Mouse (Mus musculus) heart, embryonic 11.5 days (tissue): ENCODE measurements around the gene Gbgt1. TPM values are rescaled to one million over a fixed set of nuclear protein-coding genes. Genes with fewer than 3 reads are reported as not detected.

Experiments used
- ATAC-seq: fragments of 200-750 bp; cut with Nextera tagmentation; replicated peaks from 2 replicates; pipeline ENCODE4 v1.8.0; 2017; ENCODE audit warnings: moderate library complexity; ENCODE audit not compliant: insufficient number of reproducible peaks, low FRiP score, low TSS enrichment
- H3K27ac ChIP-seq: fragments of 300-500 bp; sonication (generic); 2 replicates; pipeline ENCODE4 v1.5.1; 2014; ENCODE audit warnings: mild to moderate bottlenecking, low read depth, low read length
- H3K27me3 ChIP-seq: fragments of 300-500 bp; sonication (generic); 2 replicates; pipeline ENCODE4 v1.6.1; 2014; ENCODE audit warnings: mild to moderate bottlenecking, low read length, mixed read lengths; ENCODE audit not compliant: control insufficient read depth, insufficient read depth
- H3K36me3 ChIP-seq: fragments of 300-500 bp; sonication (generic); 2 replicates; pipeline ENCODE4 v1.6.1; 2014; ENCODE audit warnings: mild to moderate bottlenecking, low read length, moderate library complexity, mixed read lengths; ENCODE audit not compliant: control insufficient read depth, insufficient read depth
- H3K4me1 ChIP-seq: fragments of 300-500 bp; sonication (generic); 2 replicates; pipeline ENCODE4 v1.6.1; 2014; ENCODE audit warnings: low read length; ENCODE audit not compliant: control insufficient read depth, insufficient read depth
- H3K4me2 ChIP-seq: fragments of 300-500 bp; sonication (generic); 2 replicates; pipeline ENCODE4 v1.6.1; 2014; ENCODE audit warnings: mild to moderate bottlenecking, moderate library complexity
- H3K4me3 ChIP-seq: fragments of 300-500 bp; sonication (generic); 2 replicates; pipeline ENCODE4 v1.5.1; 2014; ENCODE audit warnings: low read depth, low read length
- H3K9ac ChIP-seq: fragments of 300-500 bp; sonication (generic); 2 replicates; pipeline ENCODE4 v1.6.1; 2014; ENCODE audit warnings: mild to moderate bottlenecking, low read depth, low read length, moderate library complexity
- H3K9me3 ChIP-seq: fragments of 300-500 bp; sonication (generic); replicated peaks from 2 replicates; pipeline ENCODE4 v1.6.1; 2016; ENCODE audit warnings: low read length; ENCODE audit not compliant: control insufficient read depth
- WGBS: fragments of 180-500 bp; shearing (Covaris S2); extraction: QIAGEN DNeasy Blood & Tissue Kit; methylation state at CpG from one replicate; pipeline ENCODE4 v1.1.7; 2014; ENCODE audit not compliant: insufficient replicate concordance; 5-methylcytosine and 5-hydroxymethylcytosine counted together
- polyA plus RNA-seq: library from polyadenylated mRNA; unstranded; fragments of >200 nt; fragmentation: Nextera tagmentation; extraction: Ambion mirVana; gene quantifications from 2 replicates; pipeline ENCODE4 v1.2.1, GENCODE M21; 2014

The Gbgt1 gene
- polyA plus RNA-seq, result 0.17 and 0.27 TPM in 2 replicates

DNA sequence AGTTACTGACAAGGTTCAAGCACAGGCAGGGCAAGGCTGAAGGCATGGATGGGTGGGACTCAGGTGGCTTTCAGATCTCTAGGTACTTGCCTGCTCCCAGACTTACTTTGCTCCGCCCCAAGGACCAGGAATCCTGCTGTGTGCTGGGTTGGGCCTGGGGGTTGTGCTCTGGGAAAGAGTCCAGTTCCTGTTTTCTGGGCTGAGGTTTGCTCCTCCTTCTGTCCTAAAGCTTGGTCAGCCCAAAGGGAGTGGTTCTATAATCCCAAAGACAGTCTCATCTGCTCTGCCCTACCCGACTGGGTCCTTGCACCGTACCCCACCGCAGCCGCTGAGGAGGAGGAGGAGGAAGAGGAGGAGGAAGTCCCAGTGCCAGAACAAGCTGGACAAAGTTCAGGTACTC is at the start of gene Gbgt1:
Gene Gbgt1, plus strand, starts transcription at position 221 of the 400 bp plus-strand sequence.
- no peaks in the 10 kb centered on the region for H3K36me3 ChIP-seq
- H3K27ac ChIP-seq, result no peak within 1 kb of the TSS
- no peak within 1 kb of the TSS for H3K4me3 ChIP-seq
- no peaks in the 10 kb centered on the region for H3K9me3 ChIP-seq
- no peaks in the 10 kb centered on the region for H3K4me1 ChIP-seq
- no peak for ATAC-seq
- no peak within 1 kb of the TSS for H3K9ac ChIP-seq
- WGBS, result 76% methylated on average over 5 of the region's 5 CpGs
- no peak within 1 kb of the TSS for H3K4me2 ChIP-seq
- H3K27me3 ChIP-seq, result no peaks in the 10 kb centered on the region

DNA sequence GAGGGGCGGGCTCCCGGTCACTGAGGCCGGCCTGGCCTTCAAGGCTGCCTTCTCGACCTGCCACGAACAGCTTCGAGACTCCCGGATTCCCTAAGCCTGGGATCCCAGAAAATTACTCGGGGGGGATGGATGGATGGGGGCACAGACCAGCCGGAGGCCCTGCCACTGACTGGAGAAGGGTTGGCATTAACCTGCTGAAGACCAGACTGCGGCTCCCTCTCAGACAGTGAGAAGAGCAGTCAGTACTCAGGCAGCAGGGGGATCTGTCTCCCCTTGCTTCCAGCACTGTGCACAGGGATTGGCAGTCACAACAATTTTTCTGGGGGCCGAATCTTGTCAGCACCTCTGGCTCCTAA is 49.4 kb upstream of the Gbgt1 start:
- ATAC-seq, result no peak
- no peaks in the 10 kb centered on the region for H3K9me3 ChIP-seq
- no peak overlapping the region for H3K27ac ChIP-seq
- H3K27me3 ChIP-seq, result peaks cover 16% of the 10 kb centered on the region
- peak overlapping the region; percentile 76 for H3K4me2 ChIP-seq
- H3K36me3 ChIP-seq, result no peaks in the 10 kb centered on the region
- H3K4me3 ChIP-seq, result peak overlapping the region; percentile 72
- peak overlapping the region; percentile 76 for H3K9ac ChIP-seq
- WGBS, result 11% methylated on average over 11 of the region's 11 CpGs
- no peaks in the 10 kb centered on the region for H3K4me1 ChIP-seq

DNA sequence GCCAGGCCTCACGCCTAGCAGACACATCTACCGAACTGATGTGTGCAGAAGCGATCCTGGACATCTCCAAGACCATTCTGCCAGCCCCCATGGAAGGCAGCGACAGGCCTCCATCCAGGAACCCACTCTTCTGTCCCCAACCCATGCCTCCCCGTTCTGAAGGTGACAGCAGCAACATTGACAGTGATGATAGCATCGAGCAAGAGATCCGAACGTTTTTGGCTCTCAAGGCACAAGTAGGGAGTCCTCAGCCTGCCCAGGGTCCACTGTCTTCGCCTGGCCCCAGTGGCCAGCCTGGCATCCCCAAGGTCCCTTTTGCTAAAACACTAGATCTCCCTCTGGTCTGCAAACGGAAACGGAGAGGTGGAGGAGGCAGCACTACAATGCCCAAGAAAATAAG is 45.0 kb upstream of the Gbgt1 start:
- WGBS, result 77% methylated on average over 11 of the region's 11 CpGs

DNA sequence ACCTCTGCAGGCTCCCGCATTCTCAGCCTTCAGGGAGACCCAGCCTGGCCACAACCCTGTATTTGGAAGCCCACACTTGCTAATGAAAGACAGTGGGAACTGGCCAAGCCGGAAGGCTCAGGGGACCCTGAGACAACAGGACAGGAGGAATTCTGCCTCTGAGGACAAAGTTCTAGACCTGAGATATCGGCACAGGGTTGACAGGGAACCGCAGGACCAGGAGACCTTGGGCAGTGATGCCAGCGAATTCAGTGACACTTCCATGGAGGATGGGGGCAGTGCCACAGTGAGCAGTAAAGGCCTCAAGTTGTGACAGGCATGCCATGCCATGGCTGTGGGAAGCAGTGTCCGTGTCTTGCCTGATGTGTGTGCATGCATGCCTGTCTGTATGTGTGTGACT is 43.2 kb upstream of the Gbgt1 start:
- no peaks in the 10 kb centered on the region for H3K36me3 ChIP-seq
- no peaks in the 10 kb centered on the region for H3K27me3 ChIP-seq
- H3K4me3 ChIP-seq, result no peak overlapping the region
- WGBS, result 81% methylated on average over 6 of the region's 6 CpGs
- H3K27ac ChIP-seq, result no peak overlapping the region
- H3K9ac ChIP-seq, result no peak overlapping the region
- no peak overlapping the region for H3K4me2 ChIP-seq
- H3K9me3 ChIP-seq, result no peaks in the 10 kb centered on the region
- H3K4me1 ChIP-seq, result no peaks in the 10 kb centered on the region
- no peak for ATAC-seq

More for the DNA sequence above, 45.0 kb upstream of the Gbgt1 start:
- Histone ChIP-seq H3K9me3 (no peaks in the 10 kb centered on the region), H3K36me3 (no peaks in the 10 kb centered on the region), H3K4me2 (no peak overlapping the region), H3K27me3 (no peaks in the 10 kb centered on the region; the same call in 1 of the 2 replicates), H3K9ac (no peak overlapping the region), H3K4me1 (no peaks in the 10 kb centered on the region), H3K27ac (no peak overlapping the region), H3K4me3 (no peak overlapping the region)
- no peak for ATAC-seq

DNA sequence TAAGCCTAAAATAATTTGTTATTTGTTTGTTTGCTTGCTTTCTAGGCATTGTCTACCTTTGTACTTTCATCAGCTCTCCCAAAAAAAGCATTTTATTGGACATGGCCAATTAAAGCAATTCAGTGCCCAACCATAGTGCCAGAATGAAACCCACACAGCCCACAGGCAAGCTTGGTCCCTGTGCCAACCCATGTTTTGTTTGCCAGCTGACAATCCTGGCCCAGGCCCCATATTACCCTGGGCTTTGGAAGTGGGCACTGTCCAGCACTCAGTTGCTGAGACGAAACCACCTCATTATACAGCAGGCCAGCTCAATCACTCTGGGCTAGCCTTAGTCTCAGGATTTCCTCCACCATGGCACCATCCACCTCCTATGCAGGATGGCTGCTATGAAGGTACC is 40.1 kb upstream of the Gbgt1 start:
- 64% methylated on average over 1 of the region's 1 CpGs for WGBS
- no peak for ATAC-seq
- H3K9me3 ChIP-seq, result no peaks in the 10 kb centered on the region

DNA sequence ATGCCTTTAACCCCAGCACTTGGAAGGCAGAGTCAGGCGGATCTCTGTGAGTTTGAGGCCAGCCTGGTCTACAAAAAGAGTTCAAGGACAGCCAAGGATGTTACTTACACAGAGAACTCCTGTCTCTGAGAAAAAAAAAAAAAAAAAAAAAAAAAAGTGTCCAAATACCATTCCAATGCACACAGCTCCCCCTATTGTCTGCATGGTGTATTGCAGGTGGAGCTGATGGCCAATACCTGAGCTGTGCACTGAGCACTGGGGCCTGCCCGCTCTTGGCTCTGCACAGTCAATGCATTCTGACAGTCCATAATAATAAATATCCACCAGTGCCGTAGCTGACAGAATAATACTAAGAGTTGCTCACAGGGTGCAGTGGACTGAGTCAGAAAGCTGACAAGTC is 32.8 kb upstream of the Gbgt1 start:
- no peak overlapping the region for H3K4me3 ChIP-seq
- H3K9me3 ChIP-seq, result no peaks in the 10 kb centered on the region
- no peak overlapping the region for H3K9ac ChIP-seq
- peaks cover 5% of the 10 kb centered on the region; the same call in 1 of the 2 replicates for H3K4me1 ChIP-seq
- ATAC-seq, result no peak
- no peak overlapping the region for H3K27ac ChIP-seq
- H3K4me2 ChIP-seq, result no peak overlapping the region
- 24% methylated on average over 3 of the region's 3 CpGs for WGBS
- peaks cover 17% of the 10 kb centered on the region for H3K27me3 ChIP-seq
- no peaks in the 10 kb centered on the region for H3K36me3 ChIP-seq

More for the DNA sequence above, 40.1 kb upstream of the Gbgt1 start:
- H3K9ac ChIP-seq, result no peak overlapping the region
- no peak overlapping the region for H3K4me3 ChIP-seq
- H3K27ac ChIP-seq, result no peak overlapping the region
- no peaks in the 10 kb centered on the region for H3K36me3 ChIP-seq
- H3K4me1 ChIP-seq, result no peaks in the 10 kb centered on the region
- no peak overlapping the region for H3K4me2 ChIP-seq
- H3K27me3 ChIP-seq, result no peaks in the 10 kb centered on the region

DNA sequence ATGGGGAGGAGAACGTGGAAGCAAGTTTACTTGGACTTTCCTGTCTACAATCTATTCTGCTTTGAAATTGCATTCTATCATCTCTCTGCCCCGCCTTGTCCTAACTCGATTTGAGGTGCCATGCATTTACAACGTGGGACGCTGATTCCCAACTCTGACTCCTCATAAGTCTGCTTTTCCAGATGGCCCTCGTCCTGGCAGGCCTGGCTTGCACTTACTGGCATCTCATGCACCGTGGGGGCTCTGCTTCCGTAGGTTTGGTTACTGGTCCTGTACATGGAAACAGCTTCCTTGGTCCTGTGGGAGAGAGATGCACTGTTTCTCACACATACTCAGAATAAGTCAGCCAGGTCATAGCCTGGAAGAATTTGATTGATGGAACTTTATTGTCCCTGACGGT is 31.8 kb upstream of the Gbgt1 start:
- H3K36me3 ChIP-seq, result peaks cover 8% of the 10 kb centered on the region
- no peak overlapping the region for H3K4me3 ChIP-seq
- peaks cover 5% of the 10 kb centered on the region; the same call in 1 of the 2 replicates for H3K4me1 ChIP-seq
- H3K9me3 ChIP-seq, result no peaks in the 10 kb centered on the region
- peaks cover 17% of the 10 kb centered on the region for H3K27me3 ChIP-seq
- no peak overlapping the region for H3K9ac ChIP-seq
- no peak overlapping the region for H3K27ac ChIP-seq
- WGBS, result 75% methylated on average over 9 of the region's 9 CpGs
- H3K4me2 ChIP-seq, result no peak overlapping the region
- no peak for ATAC-seq

DNA sequence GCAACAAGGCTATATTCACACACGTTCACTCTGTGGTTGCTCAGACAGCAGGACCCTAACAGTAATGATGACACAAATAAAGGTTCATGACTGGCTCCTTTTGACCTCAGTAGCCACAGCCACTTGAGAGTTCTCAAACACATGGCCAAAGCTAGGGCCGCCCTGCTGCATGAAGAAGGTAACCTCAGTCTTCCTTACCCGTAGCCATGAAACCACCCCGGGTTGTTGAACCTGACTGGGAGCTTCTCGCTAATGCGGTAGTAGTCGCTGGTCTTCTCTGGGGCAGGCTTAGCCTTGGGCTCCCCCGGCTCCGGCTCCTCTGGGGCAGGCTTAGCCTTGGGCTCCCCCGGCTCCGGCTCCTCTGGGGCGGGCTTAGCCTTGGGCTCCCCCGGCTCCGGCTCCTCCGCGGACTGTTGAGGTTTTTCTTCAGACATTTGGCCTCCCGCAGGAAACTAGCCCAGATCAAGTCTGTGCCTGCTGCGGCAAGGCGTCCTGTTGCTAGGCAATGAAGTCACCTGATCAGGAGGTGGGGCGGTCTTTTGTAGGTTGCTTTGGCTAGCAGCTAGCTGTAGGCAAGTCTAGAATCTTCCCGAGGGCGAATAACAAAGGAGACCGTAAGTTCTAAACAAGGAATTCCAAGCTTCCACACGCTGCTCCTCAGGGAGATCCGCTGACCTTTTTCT is 30.7 kb upstream of the Gbgt1 start, which contains the start of gene 1700007K13Rik:
Gene 1700007K13Rik, minus strand, starts transcription at position 497 of the 683 bp plus-strand sequence.
- Histone ChIP-seq H3K9me3 (no peaks in the 10 kb centered on the region), H3K4me2 (peak within 1 kb of the TSS; percentile 63), H3K9ac (0 out of 2 replicates have a peak within 1 kb of the TSS, but pooled peaks have one; percentile 44), H3K36me3 (peaks cover 11% of the 10 kb centered on the region), H3K4me3 (peak within 1 kb of the TSS; percentile 29), H3K27ac (no peak within 1 kb of the TSS), H3K4me1 (peaks cover 5% of the 10 kb centered on the region; the same call in 1 of the 2 replicates), H3K27me3 (peaks cover 17% of the 10 kb centered on the region)
- ATAC-seq, result no peak
- 4% methylated on average over 25 of the region's 25 CpGs for WGBS
